Mouse (Mus musculus): ENCODE data around the gene Atr. TPM values are rescaled to one million over a fixed set of nuclear protein-coding genes. Genes with fewer than 3 reads are reported as not detected.

Gene Atr
- polyA plus RNA-seq, 1 experiment = 4.4 TPM

DNA sequence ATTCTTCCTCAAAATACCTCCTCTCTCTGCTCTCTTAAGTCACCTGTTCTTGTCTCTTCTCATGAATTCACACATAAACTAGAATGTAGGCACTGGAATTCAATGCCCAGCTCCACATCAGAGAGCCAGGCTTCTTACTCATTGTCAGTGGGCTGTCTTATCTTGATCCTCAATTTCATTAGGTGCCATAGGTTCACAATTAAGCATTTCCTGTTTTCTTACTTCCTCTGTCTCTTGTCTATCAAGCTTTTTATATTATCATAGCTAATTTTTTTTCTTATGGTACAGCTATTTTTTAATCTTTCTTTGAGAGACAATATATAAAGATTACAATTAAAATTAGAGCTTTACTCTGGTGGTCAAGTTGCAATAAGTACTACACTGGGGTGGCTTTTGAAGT lies 103.7 kb downstream of the Atr start:
- DNase-seq = no peak
- peaks cover 28% of the 10 kb centered on the region for H3K36me3 ChIP-seq (ENCODE audit: control insufficient read depth, insufficient read depth, low read length)
- H3K4me1 ChIP-seq (replicated peaks; ENCODE audit: control insufficient read depth, insufficient read depth, low read length) = peaks cover 15% of the 10 kb centered on the region
- no peak overlapping the region for H3K4me3 ChIP-seq (ENCODE audit: control insufficient read depth, insufficient read depth, low read length)
- TF ChIP-seq POLR2A (IDR thresholded peaks at IDR 0.05; ENCODE audit: control insufficient read depth, extremely low read depth, insufficient read depth, low read length, poor library complexity) (no peak), CTCF (IDR thresholded peaks at IDR 0.05; ENCODE audit: borderline replicate concordance, control insufficient read depth, extremely low read depth, insufficient read depth, low read length, poor library complexity) (no peak)
- H3K27me3 ChIP-seq (ENCODE audit: control insufficient read depth, insufficient read depth, low read length) = no peaks in the 10 kb centered on the region
- no peak overlapping the region for H3K27ac ChIP-seq (ENCODE audit: control insufficient read depth, insufficient read depth, low read length)

DNA sequence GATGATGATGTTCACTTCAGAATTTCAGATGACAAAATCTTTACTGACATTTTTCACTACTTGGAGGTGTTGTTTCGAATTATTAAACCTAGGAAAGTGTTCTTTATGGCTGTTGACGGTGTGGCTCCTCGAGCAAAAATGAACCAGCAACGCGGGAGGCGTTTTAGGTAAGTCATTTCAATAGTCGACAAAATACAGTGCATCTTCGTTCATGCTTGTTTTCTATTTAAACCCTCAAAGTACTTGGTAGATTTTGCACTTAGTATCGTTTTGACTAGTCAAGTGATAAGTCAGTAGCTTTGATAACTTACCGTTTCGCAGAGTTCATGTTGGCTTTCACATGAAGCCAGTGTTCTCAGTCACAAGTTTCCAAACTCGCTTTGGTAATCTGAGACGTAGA lies 106.6 kb downstream of the Atr start:
- H3K36me3 ChIP-seq (ENCODE audit: control insufficient read depth, insufficient read depth, low read length) = peaks cover 47% of the 10 kb centered on the region
- no peaks in the 10 kb centered on the region for H3K27me3 ChIP-seq (ENCODE audit: control insufficient read depth, insufficient read depth, low read length)
- no peak overlapping the region for H3K4me3 ChIP-seq (ENCODE audit: control insufficient read depth, insufficient read depth, low read length)
- DNase-seq = no peak
- H3K27ac ChIP-seq (ENCODE audit: control insufficient read depth, insufficient read depth, low read length) = no peak overlapping the region
- no peak for TF ChIP-seq CTCF (IDR thresholded peaks at IDR 0.05; ENCODE audit: borderline replicate concordance, control insufficient read depth, extremely low read depth, insufficient read depth, low read length, poor library complexity)
- no peak for TF ChIP-seq POLR2A (IDR thresholded peaks at IDR 0.05; ENCODE audit: control insufficient read depth, extremely low read depth, insufficient read depth, low read length, poor library complexity)
- peaks cover 7% of the 10 kb centered on the region for H3K4me1 ChIP-seq (replicated peaks; ENCODE audit: control insufficient read depth, insufficient read depth, low read length)
- WGBS = 98% methylated on average over 13 of the region's 13 CpGs

GRCm38 (mm10) chr9:95978279-95978678 lies 120.9 kb downstream of the Atr start:
- WGBS = 94% methylated on average over 2 of the region's 2 CpGs
- no peaks in the 10 kb centered on the region for H3K4me1 ChIP-seq (replicated peaks; ENCODE audit: control insufficient read depth, insufficient read depth, low read length)
- no peaks in the 10 kb centered on the region for H3K27me3 ChIP-seq (ENCODE audit: control insufficient read depth, insufficient read depth, low read length)
- no peak for TF ChIP-seq POLR2A (IDR thresholded peaks at IDR 0.05; ENCODE audit: control insufficient read depth, extremely low read depth, insufficient read depth, low read length, poor library complexity)
- peaks cover 88% of the 10 kb centered on the region for H3K36me3 ChIP-seq (ENCODE audit: control insufficient read depth, insufficient read depth, low read length)
- H3K27ac ChIP-seq (ENCODE audit: control insufficient read depth, insufficient read depth, low read length) = no peak overlapping the region
- H3K4me3 ChIP-seq (ENCODE audit: control insufficient read depth, insufficient read depth, low read length) = no peak overlapping the region
- no peak for DNase-seq

- Histone ChIP-seq H3K27ac (ENCODE audit: control insufficient read depth, insufficient read depth, low read length) (no peak overlapping the region), H3K4me3 (ENCODE audit: control insufficient read depth, insufficient read depth, low read length) (no peak overlapping the region), H3K36me3 (ENCODE audit: control insufficient read depth, insufficient read depth, low read length) (peaks cover 89% of the 10 kb centered on the region), H3K4me1 (replicated peaks; ENCODE audit: control insufficient read depth, insufficient read depth, low read length) (no peaks in the 10 kb centered on the region), H3K27me3 (ENCODE audit: control insufficient read depth, insufficient read depth, low read length) (no peaks in the 10 kb centered on the region)
- TF ChIP-seq CTCF (IDR thresholded peaks at IDR 0.05; ENCODE audit: borderline replicate concordance, control insufficient read depth, extremely low read depth, insufficient read depth, low read length, poor library complexity) = no peak
- no peak for TF ChIP-seq POLR2A (IDR thresholded peaks at IDR 0.05; ENCODE audit: control insufficient read depth, extremely low read depth, insufficient read depth, low read length, poor library complexity)
- DNase-seq = no peak
- WGBS = 93% methylated on average over 6 of the region's 6 CpGs
Observed at GRCm38 (mm10) chr9:95979896-95980295, 122.5 kb downstream of the Atr start.

DNA sequence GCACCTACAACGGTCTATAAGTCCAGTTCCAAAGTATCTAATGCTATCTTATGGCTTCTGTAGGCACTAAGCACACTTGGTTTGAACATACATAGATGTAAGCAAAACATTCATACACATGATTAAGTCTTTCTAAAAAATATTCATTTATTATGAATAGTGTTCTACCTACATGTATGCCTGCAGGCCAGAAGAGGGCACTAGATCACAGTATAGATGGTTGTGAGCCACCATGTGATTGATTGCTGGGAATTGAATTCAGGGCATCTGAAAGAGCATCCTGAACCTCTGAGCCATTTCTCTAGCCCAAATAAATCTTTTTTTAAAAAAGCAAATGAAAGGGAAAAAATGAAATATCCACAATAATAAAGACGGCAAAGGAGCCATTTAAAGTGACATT lies 134.9 kb downstream of the Atr start:
- Histone ChIP-seq H3K4me3 (ENCODE audit: control insufficient read depth, insufficient read depth, low read length) (no peak overlapping the region), H3K27me3 (ENCODE audit: control insufficient read depth, insufficient read depth, low read length) (no peaks in the 10 kb centered on the region), H3K36me3 (ENCODE audit: control insufficient read depth, insufficient read depth, low read length) (peaks cover 79% of the 10 kb centered on the region), H3K4me1 (replicated peaks; ENCODE audit: control insufficient read depth, insufficient read depth, low read length) (no peaks in the 10 kb centered on the region), H3K27ac (ENCODE audit: control insufficient read depth, insufficient read depth, low read length) (no peak overlapping the region)
- over 99% methylated on average over 2 of the region's 2 CpGs for WGBS
- no peak for DNase-seq
- TF ChIP-seq POLR2A (IDR thresholded peaks at IDR 0.05; ENCODE audit: control insufficient read depth, extremely low read depth, insufficient read depth, low read length, poor library complexity) (no peak), CTCF (IDR thresholded peaks at IDR 0.05; ENCODE audit: borderline replicate concordance, control insufficient read depth, extremely low read depth, insufficient read depth, low read length, poor library complexity) (no peak)

Other genes with a start within 250 kb of the Atr start
- 0.38 and 0.46 TPM in 2 replicates for gene Pcolce2, start 220.0 kb upstream of the Atr start, polyA plus RNA-seq (2012; rRNA removed)
- gene Trpc1, start 107.2 kb upstream of the Atr start, polyA plus RNA-seq (2012; rRNA removed) = 1.2 and 2.0 TPM in 2 replicates
- 1.1 and 1.3 TPM in 2 replicates for gene Pls1, start 12.3 kb upstream of the Atr start, polyA plus RNA-seq (2012; rRNA removed)
- gene Xrn1, start 97.2 kb downstream of the Atr start, polyA plus RNA-seq (2012; rRNA removed) = 15.7 and 16.2 TPM in 2 replicates